Mouse (Mus musculus): ENCODE measurements around the gene Slc1a3. TPM values are rescaled to one million over a fixed set of nuclear protein-coding genes. Genes with fewer than 3 reads are reported as not detected.
A peak's percentile ranks its signal among the peaks of the same experiment; 100 is the strongest.

Gene Slc1a3
- total and polyA plus RNA-seq, 3 experiments = 4.5 to 12.6 (median 6.5) TPM

GRCm38 (mm10) chr15:8716330-8716964, 5.9 kb upstream of the Slc1a3 start:
- Histone ChIP-seq H3K4me1 (ENCODE audit: control insufficient read depth in 1 of 2, insufficient read depth in 2 of 2) (peaks cover 14 to 42% of the 10 kb centered on the region in 2 experiments), H3K27ac (ENCODE audit: insufficient read depth, low read depth) (no peak overlapping the region), H3K27me3 (replicated peaks) (no peaks in the 10 kb centered on the region), H3K36me3 (replicated peaks in 1 of 2; ENCODE audit: control insufficient read depth in 1 of 2, insufficient read depth in 1 of 2, low read length in 1 of 2) (no peaks in the 10 kb centered on the region), H3K4me3 (replicated peaks in 1 of 3; ENCODE audit: low read depth in 2 of 3, low read length in 2 of 3, poor library complexity in 1 of 3) (no peak overlapping the region), H3K79me2 (replicated peaks; ENCODE audit: control insufficient read depth, extremely low read depth, insufficient read depth, poor library complexity, severe bottlenecking) (no peaks in the 10 kb centered on the region; the same call in 1 of the 2 replicates), H3K9ac (ENCODE audit: insufficient read depth, low read depth) (peak overlapping the region; percentile 53; the same call in 1 of the 2 replicates), H3K4me2 (ENCODE audit: insufficient read depth, low read depth, poor library complexity, severe bottlenecking) (peak overlapping the region; percentile 91; the same call in 1 of the 2 replicates), H3K9me3 (replicated peaks; ENCODE audit: low read length) (no peaks in the 10 kb centered on the region)
- in situ Hi-C loops (cut with MboI; ENCODE audit: low pct_ligation_motif_present, low pct_unique_long_range_greater_than_20kb, low sequenced_read_pairs) (no loop called here), dilution Hi-C loops (cut with MboI; ENCODE audit: extremely low pct_ligation_motif_present, extremely low pct_unique_long_range_greater_than_20kb, low sequenced_read_pairs) (no loop called here)
- no peak for DNase-seq (ENCODE audit: extremely low read depth)
- TF ChIP-seq JUND (conservative IDR thresholded peaks at IDR 0.05; ENCODE audit: low read depth, low read length) (no peak), CHD1 (IDR thresholded peaks at IDR 0.05; ENCODE audit: low read depth, low read length) (no peak), CHD2 (IDR thresholded peaks at IDR 0.05; ENCODE audit: low read length) (no peak), UBTF (IDR thresholded peaks at IDR 0.05; ENCODE audit: low read depth, low read length) (no peak)

DNA sequence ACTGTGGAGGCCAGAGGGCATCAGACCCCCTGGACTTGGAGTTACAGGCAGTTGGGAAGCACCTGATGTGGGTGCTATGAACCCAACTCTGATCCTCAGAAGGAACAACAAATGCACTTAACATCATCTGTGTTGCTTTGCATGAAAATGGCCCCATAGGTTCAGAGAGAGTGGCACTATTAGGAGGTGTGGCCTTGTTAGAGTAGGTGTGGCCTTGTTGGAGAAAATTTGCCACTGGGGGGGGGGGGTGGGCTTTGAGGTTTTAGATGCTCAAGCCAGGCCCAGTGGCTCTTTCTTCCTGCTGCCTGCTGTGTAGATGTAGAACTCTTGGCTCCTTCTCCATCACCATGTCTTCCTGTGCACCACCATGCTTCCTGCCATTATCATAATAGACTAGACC, 5.1 kb upstream of the Slc1a3 start:
- TF ChIP-seq KAT2A (IDR thresholded peaks at IDR 0.05; ENCODE audit: insufficient replicate concordance, low read length) (no peak), TCF12 (IDR thresholded peaks at IDR 0.05; ENCODE audit: low read depth, low read length) (no peak), POLR2A (IDR thresholded peaks at IDR 0.05; ENCODE audit: low read depth, low read length) (no peak), EP300 (IDR thresholded peaks at IDR 0.05; ENCODE audit: low read length) (no peak), MAFK (IDR thresholded peaks at IDR 0.05; ENCODE audit: insufficient replicate concordance, low read length) (no peak), MAZ (IDR thresholded peaks at IDR 0.05; ENCODE audit: low read depth, low read length) (no peak), CHD1 (IDR thresholded peaks at IDR 0.05; ENCODE audit: low read depth, low read length) (no peak), ZKSCAN1 (IDR thresholded peaks at IDR 0.05; ENCODE audit: borderline replicate concordance, low read depth, low read length) (no peak), ZNF384 (IDR thresholded peaks at IDR 0.05; ENCODE audit: low read depth, low read length) (no peak), PAX5 (IDR thresholded peaks at IDR 0.05; ENCODE audit: low read length) (no peak), SMC3 (IDR thresholded peaks at IDR 0.05; ENCODE audit: low read depth, low read length) (no peak), SIN3A (IDR thresholded peaks at IDR 0.05; ENCODE audit: low read length) (no peak)
- H3K4me1 ChIP-seq (ENCODE audit: control insufficient read depth in 1 of 2, insufficient read depth in 2 of 2) = peaks cover 14 to 42% of the 10 kb centered on the region in 2 experiments
- dilution Hi-C loops (cut with MboI; ENCODE audit: extremely low pct_ligation_motif_present, extremely low pct_unique_long_range_greater_than_20kb, low sequenced_read_pairs) (no loop called here), in situ Hi-C loops (cut with MboI; ENCODE audit: low pct_ligation_motif_present, low pct_unique_long_range_greater_than_20kb, low sequenced_read_pairs) (no loop called here)
- H3K4me3 ChIP-seq (replicated peaks in 1 of 3; ENCODE audit: low read depth in 2 of 3, low read length in 2 of 3, poor library complexity in 1 of 3) = no peak overlapping the region
- no peak for DNase-seq (ENCODE audit: extremely low read depth)
- H3K79me2 ChIP-seq (replicated peaks; ENCODE audit: control insufficient read depth, extremely low read depth, insufficient read depth, poor library complexity, severe bottlenecking) = no peaks in the 10 kb centered on the region; the same call in 1 of the 2 replicates
- peak overlapping the region; percentile 75 for H3K4me2 ChIP-seq (ENCODE audit: insufficient read depth, low read depth, poor library complexity, severe bottlenecking)
- no peak overlapping the region for H3K9ac ChIP-seq (ENCODE audit: insufficient read depth, low read depth)
- H3K27ac ChIP-seq (ENCODE audit: insufficient read depth, low read depth) = no peak overlapping the region
- H3K36me3 ChIP-seq (replicated peaks in 1 of 2; ENCODE audit: control insufficient read depth in 1 of 2, insufficient read depth in 1 of 2, low read length in 1 of 2) = no peaks in the 10 kb centered on the region
- no peaks in the 10 kb centered on the region for H3K9me3 ChIP-seq (replicated peaks; ENCODE audit: low read length)
- H3K27me3 ChIP-seq (replicated peaks) = no peaks in the 10 kb centered on the region
